Mouse (Mus musculus) brain, embryonic 14.5 days (tissue): ENCODE data around the gene Tmem179b.

Experiments
- CTCF ChIP-seq: fragments of 200-500 bp; IDR thresholded peaks from 2 replicates; pipeline ENCODE4 v1.5.1; 2012; ENCODE audit warnings: inconsistent platforms, mild to moderate bottlenecking, moderate library complexity, borderline replicate concordance; ENCODE audit not compliant: insufficient read depth, insufficient read length; ENCODE audit errors: extremely low read depth
- POLR2A ChIP-seq: fragments of 200-500 bp; IDR thresholded peaks from 2 replicates; pipeline ENCODE4 v1.6.1; 2012; ENCODE audit warnings: mild to moderate bottlenecking, inconsistent platforms, borderline replicate concordance; ENCODE audit not compliant: poor library complexity, insufficient read depth, insufficient read length, severe bottlenecking; ENCODE audit errors: extremely low read depth

DNA sequence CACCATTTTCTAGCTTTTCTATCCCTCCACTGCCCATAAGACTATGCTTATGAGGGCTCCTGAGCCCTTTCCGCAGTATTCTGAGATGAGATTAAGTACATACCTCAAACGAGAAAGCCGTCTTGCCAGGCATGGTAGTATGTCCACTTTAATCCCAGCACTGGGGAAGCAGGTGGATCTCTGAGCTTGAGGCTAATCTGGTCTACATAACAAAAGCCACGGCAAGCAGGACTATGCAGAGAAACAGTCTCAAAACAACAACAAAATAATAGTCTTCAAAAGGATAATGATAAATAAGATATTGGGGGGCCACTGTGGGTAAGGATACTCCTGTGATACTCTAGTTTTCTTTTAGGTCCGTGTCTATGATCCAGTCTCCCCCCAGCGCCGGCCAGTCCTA is 35.4 kb downstream of the Tmem179b start:
- TF ChIP-seq POLR2A (no peak), CTCF (no peak)
